Mouse (Mus musculus) CH12.LX (cell line): Measurements from ENCODE around the gene Gmpr2.

ENCODE experiments used
- CHD2 ChIP-seq: IDR thresholded peaks from 2 replicates; pipeline ENCODE4 v1.6.1; 2011; ENCODE audit warnings: low read length, improper control_type of control experiment
- CTCF ChIP-seq, 2 experiments: IDR thresholded peaks in 1 of 2; conservative IDR thresholded peaks in 1 of 2; 2 replicates each; pipeline ENCODE4 v1.5.1; 2011 to 2012; ENCODE audit warnings: low read depth in 2 of 2, low read length in 2 of 2, improper control_type of control experiment in 1 of 2, inconsistent platforms in 1 of 2, mild to moderate bottlenecking in 1 of 2, moderate library complexity in 1 of 2
- TBP ChIP-seq: conservative IDR thresholded peaks from 2 replicates; pipeline ENCODE4 v1.6.1; 2011; ENCODE audit warnings: low read depth, low read length, improper control_type of control experiment
- USF1 ChIP-seq: IDR thresholded peaks from 2 replicates; pipeline ENCODE4 v1.6.1; 2014; ENCODE audit warnings: low read depth, mild to moderate bottlenecking, inconsistent platforms, low read length, improper control_type of control experiment

DNA sequence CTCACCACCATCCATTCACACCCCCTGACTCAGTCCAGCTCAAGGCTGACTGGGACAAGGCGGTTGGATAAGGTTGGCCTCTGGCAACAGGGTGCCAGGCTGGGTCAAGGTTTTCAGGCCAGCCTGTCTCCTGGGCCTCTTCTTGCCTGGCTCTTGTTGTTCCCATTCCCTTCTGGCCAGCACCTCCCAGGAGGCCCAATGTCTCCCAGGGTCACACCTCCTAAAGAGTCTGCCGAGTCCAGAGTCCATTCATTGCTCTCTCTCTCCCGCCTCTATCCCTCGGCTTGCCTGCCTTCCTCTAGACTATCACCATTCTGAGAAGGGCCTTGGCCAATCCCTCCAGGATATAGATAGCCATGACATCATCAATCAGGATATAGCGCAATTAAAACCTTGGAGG is 13.7 kb upstream of the Gmpr2 start:
- TF ChIP-seq CHD2 (no peak), USF1 (no peak), CTCF (conservative IDR thresholded peaks at IDR 0.05 in 1 of 2, IDR thresholded peaks at IDR 0.05 in 1 of 2; ENCODE audit: low read depth in 2 of 2, low read length in 2 of 2) (no peak), TBP (no peak)
